Mouse (Mus musculus): ENCODE data around the gene Clic1. TPM values are rescaled to one million over a fixed set of nuclear protein-coding genes. Genes with fewer than 3 reads are reported as not detected.

Clic1 gene
- polyA plus RNA-seq, 1 experiment from 2014 or later, result 351 TPM

DNA sequence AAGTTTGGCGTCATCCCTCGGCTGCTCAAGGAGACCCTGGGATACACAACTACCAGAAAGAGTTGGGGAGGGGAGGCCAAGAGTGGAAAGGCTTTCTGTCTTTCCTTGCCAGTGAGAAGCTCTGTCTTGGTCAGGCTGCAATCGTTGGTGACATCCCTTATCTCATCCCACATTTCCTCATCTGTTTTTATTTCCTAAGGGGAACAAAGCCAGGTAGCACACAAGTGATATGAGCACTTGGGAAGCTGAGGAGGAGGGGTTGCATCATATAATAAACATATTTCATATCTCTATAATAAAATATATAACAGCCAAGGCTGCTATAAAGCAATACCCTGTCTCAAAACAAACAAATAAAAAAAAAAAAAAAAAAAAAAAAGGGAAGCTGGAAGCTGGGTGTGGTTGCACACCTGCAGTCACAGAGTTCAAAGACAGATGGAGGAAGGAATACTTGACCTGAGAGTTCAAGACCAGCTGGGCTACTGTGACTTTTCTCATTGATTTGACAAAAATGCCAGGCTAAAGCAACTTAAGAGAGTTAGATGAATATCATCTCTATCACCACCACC lies 34.2 kb downstream of the Clic1 start:
- H3K27ac ChIP-seq (replicated peaks), result no peak overlapping the region
- no peak overlapping the region for H3K9ac ChIP-seq
- no peak overlapping the region for H3K4me2 ChIP-seq
- ATAC-seq (ENCODE audit: extremely low read depth, insufficient number of reproducible peaks, low FRiP score, low TSS enrichment), result no peak
- WGBS, result 52% methylated on average over 3 of the region's 3 CpGs
- H3K27me3 ChIP-seq (replicated peaks), result peaks cover 21% of the 10 kb centered on the region
- no peaks in the 10 kb centered on the region for H3K9me3 ChIP-seq
- no peak overlapping the region for H3K4me3 ChIP-seq
- no peaks in the 10 kb centered on the region for H3K36me3 ChIP-seq
- peaks cover 20% of the 10 kb centered on the region for H3K4me1 ChIP-seq

DNA sequence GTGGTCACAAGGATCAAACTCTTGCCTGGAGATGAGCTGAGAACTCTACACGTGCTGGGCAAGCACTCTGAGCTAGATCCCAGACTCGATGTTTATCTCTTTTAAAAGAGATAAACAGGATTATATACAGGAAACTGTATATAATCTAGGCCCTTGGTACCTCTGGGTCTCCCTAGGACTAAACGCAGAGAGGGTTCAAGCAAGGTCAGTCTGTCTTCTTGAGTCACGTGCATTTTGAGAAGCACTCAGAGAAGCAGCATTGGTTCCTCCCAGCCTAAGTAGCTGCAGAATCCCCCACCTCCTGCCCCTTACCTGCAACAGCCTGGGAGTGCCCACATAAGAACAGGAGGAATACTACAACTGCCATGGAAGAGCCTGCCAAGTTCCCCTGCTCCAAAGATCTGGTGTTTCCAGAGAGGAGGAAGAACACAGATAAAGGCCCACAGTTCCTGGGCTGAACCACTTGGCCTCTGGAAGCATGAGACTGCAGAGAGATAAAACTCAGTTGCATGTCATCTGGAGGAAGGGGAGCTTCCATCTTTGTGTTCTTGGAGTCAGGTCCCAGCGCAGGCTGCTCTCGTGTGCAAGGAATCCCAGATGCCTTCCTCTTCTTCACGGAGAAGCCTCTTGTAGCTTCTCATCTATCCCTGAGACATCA lies 35.6 kb downstream of the Clic1 start, which contains the start of gene Ly6g6f:
Ly6g6f (minus strand) TSS at position 403 of the 658 bp plus-strand sequence.
- no peak for ATAC-seq (ENCODE audit: extremely low read depth, insufficient number of reproducible peaks, low FRiP score, low TSS enrichment)
- 43% methylated on average over 7 of the region's 7 CpGs for WGBS

DNA sequence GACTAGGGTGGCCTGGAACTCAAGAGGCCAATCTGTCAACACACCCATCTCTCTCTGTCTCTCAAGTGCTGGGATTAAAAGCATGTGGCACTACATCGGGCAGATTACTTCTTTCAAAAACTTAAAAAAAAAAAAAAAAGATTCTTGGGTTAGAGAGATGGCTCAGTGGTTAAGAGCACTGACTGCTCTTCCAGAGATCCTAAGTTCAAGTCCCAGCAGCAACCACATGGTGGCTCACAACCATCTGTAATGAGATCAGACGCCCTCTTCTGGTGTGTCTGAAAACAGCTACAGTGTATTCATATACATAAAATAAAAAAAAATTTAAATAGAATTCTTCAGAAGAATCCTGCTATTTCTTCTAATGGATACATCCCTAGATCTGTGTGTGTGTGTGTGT lies 38.4 kb downstream of the Clic1 start:
- Histone ChIP-seq H3K9ac (no peak overlapping the region), H3K4me1 (peaks cover 22% of the 10 kb centered on the region), H3K4me3 (no peak overlapping the region), H3K36me3 (peaks cover 25% of the 10 kb centered on the region), H3K9me3 (no peaks in the 10 kb centered on the region), H3K27ac (replicated peaks) (no peak overlapping the region), H3K4me2 (no peak overlapping the region), H3K27me3 (replicated peaks) (peaks cover 6% of the 10 kb centered on the region)
- 34% methylated on average over 2 of the region's 2 CpGs for WGBS
- ATAC-seq (ENCODE audit: extremely low read depth, insufficient number of reproducible peaks, low FRiP score, low TSS enrichment), result no peak

More for the DNA sequence above, 35.6 kb downstream of the Clic1 start, which contains the start of gene Ly6g6f:
- H3K4me1 ChIP-seq, result peaks cover 16% of the 10 kb centered on the region
- no peak within 1 kb of the TSS for H3K9ac ChIP-seq
- no peaks in the 10 kb centered on the region for H3K36me3 ChIP-seq
- H3K9me3 ChIP-seq, result no peaks in the 10 kb centered on the region
- H3K27ac ChIP-seq (replicated peaks), result no peak within 1 kb of the TSS
- H3K4me3 ChIP-seq, result no peak within 1 kb of the TSS
- H3K27me3 ChIP-seq (replicated peaks), result peaks cover 21% of the 10 kb centered on the region
- H3K4me2 ChIP-seq, result no peak within 1 kb of the TSS

- H3K4me3 ChIP-seq, result peak within 1 kb of the TSS; percentile 73
- peak within 1 kb of the TSS; percentile 92 for H3K27ac ChIP-seq (replicated peaks)
- H3K27me3 ChIP-seq (replicated peaks), result no peaks in the 10 kb centered on the region
- H3K9me3 ChIP-seq, result no peaks in the 10 kb centered on the region
- WGBS, result 4% methylated on average over 52 of the region's 67 CpGs
- peaks cover 22% of the 10 kb centered on the region for H3K4me1 ChIP-seq
- peak within 1 kb of the TSS; percentile 83 for H3K4me2 ChIP-seq
- H3K9ac ChIP-seq, result peak within 1 kb of the TSS; percentile 87
- peaks cover 34% of the 10 kb centered on the region for H3K36me3 ChIP-seq
- peak; percentile 96 for ATAC-seq (ENCODE audit: extremely low read depth, insufficient number of reproducible peaks, low FRiP score, low TSS enrichment)
Observed at GRCm38 (mm10) chr17:35088825-35089644, 39.3 kb downstream of the Clic1 start, which contains the start of gene Abhd16a. TSS of gene Abhd16a (plus strand) at chr17:35089263.

- Histone ChIP-seq H3K27ac (replicated peaks) (0 out of 2 replicates have a peak overlapping the region, but pooled peaks have one; percentile 92), H3K4me2 (peak overlapping the region; percentile 83), H3K9ac (peak overlapping the region; percentile 87), H3K27me3 (replicated peaks) (no peaks in the 10 kb centered on the region), H3K9me3 (no peaks in the 10 kb centered on the region), H3K36me3 (peaks cover 47% of the 10 kb centered on the region), H3K4me1 (peaks cover 27% of the 10 kb centered on the region), H3K4me3 (peak overlapping the region; percentile 73)
- 55% methylated on average over 8 of the region's 8 CpGs for WGBS
- no peak for ATAC-seq (ENCODE audit: extremely low read depth, insufficient number of reproducible peaks, low FRiP score, low TSS enrichment)
Observed at GRCm38 (mm10) chr17:35090166-35090932, 40.6 kb downstream of the Clic1 start.

- Histone ChIP-seq H3K36me3 (peaks cover 69% of the 10 kb centered on the region), H3K9me3 (no peaks in the 10 kb centered on the region), H3K9ac (no peak overlapping the region), H3K4me2 (no peak overlapping the region), H3K27me3 (replicated peaks) (no peaks in the 10 kb centered on the region), H3K4me3 (no peak overlapping the region), H3K27ac (replicated peaks) (no peak overlapping the region), H3K4me1 (peaks cover 24% of the 10 kb centered on the region)
- no peak for ATAC-seq (ENCODE audit: extremely low read depth, insufficient number of reproducible peaks, low FRiP score, low TSS enrichment)
- WGBS, result 84% methylated on average over 14 of the region's 14 CpGs
Observed at GRCm38 (mm10) chr17:35092403-35093198, 42.8 kb downstream of the Clic1 start.

DNA sequence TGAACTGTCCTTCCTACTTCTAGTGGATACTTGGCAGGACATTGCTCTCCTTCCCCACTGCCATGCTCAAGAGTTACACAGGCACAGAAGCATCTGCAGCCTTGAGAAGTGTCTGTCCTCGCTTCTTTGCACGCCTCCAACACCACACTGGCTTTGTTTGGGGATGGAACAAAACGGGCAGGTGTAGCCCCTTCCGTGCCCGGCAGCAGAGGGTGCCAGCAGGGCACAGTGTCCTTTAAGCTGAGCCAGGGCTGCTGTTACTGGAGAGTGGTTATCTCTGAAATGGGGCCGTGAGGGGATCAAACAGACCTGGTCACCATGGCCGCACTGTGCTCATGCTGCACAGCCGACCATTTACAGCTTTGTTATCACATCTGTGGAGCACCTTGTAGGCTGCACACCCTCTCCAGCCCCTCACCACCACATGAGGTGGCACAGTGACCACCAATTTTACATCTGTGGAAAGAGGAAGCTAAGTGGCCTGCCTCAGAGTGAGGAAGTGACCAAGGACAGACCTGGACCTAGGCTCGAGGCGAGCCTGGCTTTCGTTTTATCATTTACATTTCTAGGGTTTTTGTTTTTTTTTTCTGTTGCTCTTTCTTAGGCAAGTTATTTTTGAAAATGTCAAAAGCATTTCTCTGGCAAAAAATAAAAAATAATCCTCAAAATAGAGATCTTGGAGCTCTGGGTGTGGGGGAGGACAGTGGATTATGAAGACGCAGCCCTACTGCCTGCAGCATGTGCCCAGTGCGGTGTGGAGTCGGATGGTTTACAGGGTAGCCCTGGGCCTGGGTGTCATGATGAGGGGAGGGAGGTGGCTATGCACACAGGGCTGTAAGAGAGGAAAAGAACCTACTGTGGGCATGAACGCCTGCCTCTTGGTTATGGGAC lies 45.0 kb downstream of the Clic1 start:
- 0 out of 2 replicates have a peak overlapping the region, but pooled peaks have one; percentile 19 for H3K9ac ChIP-seq
- H3K9me3 ChIP-seq, result no peaks in the 10 kb centered on the region
- H3K4me1 ChIP-seq, result peaks cover 19% of the 10 kb centered on the region
- 75% methylated on average over 15 of the region's 15 CpGs for WGBS
- no peak overlapping the region for H3K4me3 ChIP-seq
- no peak overlapping the region for H3K27ac ChIP-seq (replicated peaks)
- H3K4me2 ChIP-seq, result no peak overlapping the region
- no peak for ATAC-seq (ENCODE audit: extremely low read depth, insufficient number of reproducible peaks, low FRiP score, low TSS enrichment)
- H3K36me3 ChIP-seq, result peaks cover 90% of the 10 kb centered on the region
- H3K27me3 ChIP-seq (replicated peaks), result no peaks in the 10 kb centered on the region

GRCm38 (mm10) chr17:35096597-35096996 lies 46.8 kb downstream of the Clic1 start:
- H3K36me3 ChIP-seq, result peaks cover 98% of the 10 kb centered on the region
- no peaks in the 10 kb centered on the region for H3K9me3 ChIP-seq
- H3K4me3 ChIP-seq, result no peak overlapping the region
- ATAC-seq (ENCODE audit: extremely low read depth, insufficient number of reproducible peaks, low FRiP score, low TSS enrichment), result no peak
- WGBS, result 87% methylated on average over 12 of the region's 12 CpGs
- peaks cover 7% of the 10 kb centered on the region for H3K4me1 ChIP-seq
- H3K9ac ChIP-seq, result peak overlapping the region; percentile 55
- H3K27ac ChIP-seq (replicated peaks), result no peak overlapping the region
- H3K4me2 ChIP-seq, result no peak overlapping the region; the same call in 1 of the 2 replicates
- H3K27me3 ChIP-seq (replicated peaks), result no peaks in the 10 kb centered on the region

- no peak overlapping the region for H3K4me2 ChIP-seq
- H3K27ac ChIP-seq (replicated peaks), result no peak overlapping the region
- no peak overlapping the region for H3K4me3 ChIP-seq
- no peak overlapping the region for H3K9ac ChIP-seq
- H3K4me1 ChIP-seq, result peaks cover 12% of the 10 kb centered on the region
- no peaks in the 10 kb centered on the region for H3K9me3 ChIP-seq
- WGBS, result 83% methylated on average over 12 of the region's 12 CpGs
- ATAC-seq (ENCODE audit: extremely low read depth, insufficient number of reproducible peaks, low FRiP score, low TSS enrichment), result no peak
- no peaks in the 10 kb centered on the region for H3K27me3 ChIP-seq (replicated peaks)
- H3K36me3 ChIP-seq, result peaks cover 99% of the 10 kb centered on the region
Observed at GRCm38 (mm10) chr17:35097164-35097655, 47.4 kb downstream of the Clic1 start.

Measured in heart, embryonic 13.5 days (tissue).